Mouse (Mus musculus) olfactory bulb, adult 2 months (tissue): Measurements from ENCODE around the gene Cyct. TPM values are rescaled to one million over a fixed set of nuclear protein-coding genes. Genes with fewer than 3 reads are reported as not detected.

Experiments
- H3K27ac ChIP-seq: fragments of 200-500 bp; 2 replicates; pipeline ENCODE4 v1.5.1; 2012; ENCODE audit warnings: low read depth, low read length; ENCODE audit not compliant: insufficient read depth
- H3K4me1 ChIP-seq: fragments of 200-500 bp; 2 replicates; pipeline ENCODE4 v1.6.1; 2012; ENCODE audit warnings: low read length; ENCODE audit not compliant: control insufficient read depth, insufficient read depth
- H3K4me3 ChIP-seq: fragments of 200-500 bp; 2 replicates; pipeline ENCODE4 v1.5.1; 2012; ENCODE audit warnings: mild to moderate bottlenecking, low read depth, low read length, moderate library complexity; ENCODE audit not compliant: insufficient read depth
- CTCF ChIP-seq: fragments of 200-500 bp; IDR thresholded peaks from 2 replicates; pipeline ENCODE4 v1.5.1; 2012; ENCODE audit warnings: low read depth, mild to moderate bottlenecking, low read length, moderate library complexity; ENCODE audit not compliant: insufficient read depth
- POLR2A ChIP-seq: fragments of 200-500 bp; IDR thresholded peaks from 2 replicates; pipeline ENCODE4 v1.6.1; 2012; ENCODE audit warnings: mild to moderate bottlenecking, low read depth, low read length, moderate library complexity; ENCODE audit not compliant: insufficient read depth
- WGBS: fragments of 180-500 bp; shearing (Covaris S2); methylation state at CpG from one replicate; pipeline ENCODE4 v1.1.7; 2018; 5-methylcytosine and 5-hydroxymethylcytosine counted together
- polyA plus RNA-seq: library from polyadenylated mRNA; stranded (reverse); fragments of >200 nt; gene quantifications from 2 replicates; pipeline ENCODE4 v1.2.4, GENCODE M21; 2012; ENCODE audit warnings: low replicate concordance; ENCODE audit not compliant: missing spikeins, insufficient read depth, insufficient read length

The Cyct gene
- not detected in 2 replicates for polyA plus RNA-seq

DNA sequence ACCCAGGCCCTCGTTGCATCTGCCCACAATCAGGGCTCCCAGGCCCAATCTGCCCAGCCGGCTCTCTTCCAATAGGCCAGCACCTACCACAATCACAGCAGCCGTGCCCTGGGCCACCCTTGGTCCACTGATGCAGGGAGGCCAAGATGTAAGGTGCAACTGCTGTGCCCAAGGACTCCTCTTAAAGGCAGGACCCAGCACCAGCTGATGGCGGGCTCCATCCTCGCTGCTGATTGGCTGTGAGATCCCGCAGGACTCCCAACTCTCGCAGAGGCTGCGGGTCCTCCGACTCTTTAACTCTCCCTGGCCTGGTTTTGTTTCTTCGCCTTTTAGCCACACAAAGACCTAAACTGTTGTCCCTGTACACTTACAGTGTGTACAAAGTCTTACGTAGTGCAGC is at the start of gene Cyct:
Cyct (minus strand) TSS at position 225 of the 400 bp plus-strand sequence.
- Histone ChIP-seq H3K27ac (no peak within 1 kb of the TSS), H3K4me3 (no peak within 1 kb of the TSS), H3K4me1 (no peaks in the 10 kb centered on the region)
- WGBS, result 88% methylated on average over 11 of the region's 11 CpGs
- TF ChIP-seq POLR2A (no peak), CTCF (no peak)

- no peak overlapping the region for H3K27ac ChIP-seq
- H3K4me1 ChIP-seq, result peaks cover 2% of the 10 kb centered on the region; the same call in 1 of the 2 replicates
- H3K4me3 ChIP-seq, result no peak overlapping the region
- no peak for TF ChIP-seq POLR2A
- TF ChIP-seq CTCF, result no peak
- 87% methylated on average over 2 of the region's 2 CpGs for WGBS
Measured at GRCm38 (mm10) chr2:76409986-76410385, 49.7 kb upstream of the Cyct start.

DNA sequence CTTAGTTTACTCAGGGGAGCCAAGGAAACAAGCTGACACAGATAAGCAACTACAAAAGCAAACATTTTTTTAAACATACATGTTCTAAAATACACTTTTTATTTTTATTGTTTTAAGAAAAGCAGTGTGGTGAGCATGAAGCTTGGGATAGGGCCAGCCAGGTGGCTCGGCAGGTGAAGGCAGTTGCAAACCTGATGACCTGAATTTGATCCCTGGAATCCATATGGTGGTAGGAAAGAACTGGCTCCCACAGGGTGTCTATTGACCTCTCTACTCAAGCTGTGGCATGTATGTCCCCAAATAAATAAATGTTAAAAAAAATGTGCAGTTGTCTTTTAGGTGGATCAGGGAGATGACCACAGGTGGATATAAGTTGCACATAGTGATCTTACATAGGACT is 49.3 kb upstream of the Cyct start:
- H3K4me1 ChIP-seq, result peaks cover 2% of the 10 kb centered on the region; the same call in 1 of the 2 replicates
- no peak for TF ChIP-seq CTCF
- no peak for TF ChIP-seq POLR2A
- 90% methylated on average over 1 of the region's 1 CpGs for WGBS
- no peak overlapping the region for H3K27ac ChIP-seq
- H3K4me3 ChIP-seq, result no peak overlapping the region

DNA sequence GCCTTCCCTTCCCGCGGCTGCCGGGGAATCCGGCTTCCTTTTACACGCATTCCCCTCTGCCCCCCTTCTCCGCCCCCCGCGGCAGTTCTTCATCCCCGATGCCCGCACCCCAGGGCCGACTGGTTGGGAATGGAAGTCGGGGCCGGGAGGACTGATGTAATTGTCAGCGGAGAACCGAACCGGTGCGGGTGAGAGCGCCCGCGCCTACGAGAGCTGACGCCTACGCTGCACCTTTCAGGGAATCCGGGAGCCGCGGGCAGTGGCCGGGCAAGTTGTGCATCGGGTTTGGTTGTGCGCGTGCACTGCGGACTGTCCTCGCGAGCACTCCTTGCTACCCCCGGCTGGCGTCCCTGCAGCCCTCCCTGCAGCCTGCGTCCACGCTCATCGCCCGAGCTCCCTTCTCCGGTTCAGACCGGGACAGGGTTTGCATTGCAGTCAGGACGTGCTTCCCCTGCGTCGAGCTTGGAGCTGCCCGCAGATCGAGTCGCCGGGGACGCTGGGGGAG is 46.7 kb upstream of the Cyct start:
- Histone ChIP-seq H3K4me3 (peak overlapping the region; percentile 91), H3K27ac (no peak overlapping the region), H3K4me1 (peaks cover 2% of the 10 kb centered on the region; the same call in 1 of the 2 replicates)
- under 1% methylated on average over 49 of the region's 49 CpGs for WGBS
- TF ChIP-seq POLR2A, result no peak
- TF ChIP-seq CTCF, result no peak

GRCm38 (mm10) chr2:76406151-76406936 is 46.1 kb upstream of the Cyct start, which contains the start of gene Osbpl6:
Osbpl6 (plus strand) TSS chr2:76406508.
- TF ChIP-seq POLR2A (peak; percentile 71), CTCF (no peak)
- Histone ChIP-seq H3K4me1 (peaks cover 2% of the 10 kb centered on the region; the same call in 1 of the 2 replicates), H3K27ac (peak within 1 kb of the TSS; percentile 57; the same call in 1 of the 2 replicates), H3K4me3 (peak within 1 kb of the TSS; percentile 91)
- under 1% methylated on average over 88 of the region's 89 CpGs for WGBS

DNA sequence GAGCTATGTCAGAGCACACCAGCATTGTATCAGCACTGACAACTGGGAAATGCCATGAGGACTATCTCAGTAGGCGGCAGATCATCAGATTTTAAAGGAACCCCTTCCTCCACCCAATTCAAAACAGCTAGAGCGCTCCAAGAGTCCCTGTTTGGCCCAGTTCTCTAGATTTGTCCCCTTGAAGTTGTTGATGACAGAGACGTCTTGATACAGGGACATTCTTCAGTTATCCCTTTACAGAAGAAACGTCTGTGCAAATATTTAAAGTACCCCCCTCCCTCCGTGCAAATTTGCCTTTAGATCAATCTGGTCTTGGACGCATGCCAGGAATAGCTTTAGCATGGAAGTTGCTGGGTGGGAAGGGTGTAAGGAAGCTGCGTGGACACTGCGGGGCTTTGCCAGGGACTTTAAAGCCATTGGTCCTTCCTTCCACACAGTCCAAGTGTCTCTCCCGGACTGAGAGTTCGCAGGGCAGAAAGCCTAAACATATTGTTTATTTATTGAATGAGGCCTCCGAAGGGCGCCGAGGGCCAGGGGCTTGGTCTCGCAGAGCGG is 45.4 kb upstream of the Cyct start:
- H3K4me3 ChIP-seq, result peak overlapping the region; percentile 91
- TF ChIP-seq CTCF (no peak), POLR2A (no peak)
- peaks cover 2% of the 10 kb centered on the region; the same call in 1 of the 2 replicates for H3K4me1 ChIP-seq
- no peak overlapping the region for H3K27ac ChIP-seq
- WGBS, result 7% methylated on average over 15 of the region's 15 CpGs

GRCm38 (mm10) chr2:76400178-76400577 is 39.9 kb upstream of the Cyct start:
- no peak for TF ChIP-seq CTCF
- TF ChIP-seq POLR2A, result no peak
- Histone ChIP-seq H3K4me3 (no peak overlapping the region), H3K4me1 (no peaks in the 10 kb centered on the region), H3K27ac (no peak overlapping the region)

GRCm38 (mm10) chr2:76386531-76386930 is 26.3 kb upstream of the Cyct start:
- TF ChIP-seq CTCF, result no peak
- TF ChIP-seq POLR2A, result no peak

GRCm38 (mm10) chr2:76378646-76379045 is 18.4 kb upstream of the Cyct start:
- H3K4me3 ChIP-seq, result no peak overlapping the region
- 95% methylated on average over 19 of the region's 19 CpGs for WGBS
- H3K27ac ChIP-seq, result no peak overlapping the region
- no peaks in the 10 kb centered on the region for H3K4me1 ChIP-seq
- TF ChIP-seq POLR2A, result no peak

More at GRCm38 (mm10) chr2:76386531-76386930, 26.3 kb upstream of the Cyct start:
- Histone ChIP-seq H3K4me1 (no peaks in the 10 kb centered on the region), H3K4me3 (no peak overlapping the region), H3K27ac (no peak overlapping the region)
